ENCODE assay signal across 8 mouse cellular contexts in genomic region chr2:121270521-121271235, GRCm38 (mm10). TPM values are rescaled to one million over a fixed set of nuclear protein-coding genes. Genes with fewer than 3 reads are reported as not detected.
DNase-seq lines count a peak whose midpoint lies in the region; ATAC-seq and TF ChIP-seq lines count a peak whose summit lies in the region.

No protein-coding gene starts in this region.

- no peaks in the 10 kb centered on the region for H3K9me3 ChIP-seq in heart, embryonic 14.5 days (ENCODE audit: control insufficient read depth, low read length)
- H3K9me3 ChIP-seq in G1E (replicated peaks), result no peaks in the 10 kb centered on the region
- H3K9me3 ChIP-seq in forebrain, embryonic 11.5 days (ENCODE audit: control insufficient read depth, low read length), result no peaks in the 10 kb centered on the region
- no peaks in the 10 kb centered on the region for H3K9me3 ChIP-seq in liver, embryonic 12.5 days (replicated peaks)
- no peaks in the 10 kb centered on the region for H3K9me3 ChIP-seq in stomach, postnatal 0 days (ENCODE audit: control insufficient read depth, low read length)

- H3K9ac ChIP-seq in heart, embryonic 14.5 days (ENCODE audit: low read length), result peak overlapping the region; percentile 84
- H3K9ac ChIP-seq in forebrain, embryonic 11.5 days (ENCODE audit: low read length), result peak overlapping the region; percentile 74
- H3K9ac ChIP-seq in liver, embryonic 12.5 days, result peak overlapping the region; percentile 84
- H3K9ac ChIP-seq in stomach, postnatal 0 days (ENCODE audit: low read length), result peak overlapping the region; percentile 74

- 1% methylated on average over 34 of the region's 35 CpGs for WGBS in heart, embryonic 14.5 days
- WGBS in forebrain, embryonic 11.5 days, result under 1% methylated on average over 34 of the region's 35 CpGs
- 2% methylated on average over 35 of the region's 35 CpGs for WGBS in liver, embryonic 12.5 days (ENCODE audit: insufficient replicate concordance)
- under 1% methylated on average over 35 of the region's 35 CpGs for WGBS in stomach, postnatal 0 days

- peaks cover 2 to 8% of the 10 kb centered on the region in 2 experiments; a peak in 2 of 4 replicates for H3K4me1 ChIP-seq in heart, embryonic 14.5 days (ENCODE audit: control insufficient read depth in 2 of 2, insufficient read depth in 2 of 2, low read length in 2 of 2)
- peaks cover 27% of the 10 kb centered on the region for H3K4me1 ChIP-seq in G1E (ENCODE audit: insufficient read depth, low read depth, low read length)
- H3K4me1 ChIP-seq in forebrain, embryonic 11.5 days (replicated peaks; ENCODE audit: control insufficient read depth, insufficient read depth, low read length), result peaks cover 7% of the 10 kb centered on the region
- H3K4me1 ChIP-seq in liver, embryonic 12.5 days, result peaks cover 18% of the 10 kb centered on the region
- H3K4me1 ChIP-seq in stomach, postnatal 0 days (replicated peaks; ENCODE audit: control insufficient read depth, insufficient read depth), result no peaks in the 10 kb centered on the region

- DNase-seq in heart, adult 11 months, result no peak
- DNase-seq in G1E (ENCODE audit: low spot score), result peak; percentile 40
- DNase-seq in forebrain, embryonic 11.5 days (ENCODE audit: low spot score), result peak; percentile 87
- DNase-seq in stomach, postnatal 0 days (ENCODE audit: low spot score), result no peak
- DNase-seq in layer of hippocampus, adult 9-11 months, result no peak
- DNase-seq in adrenal gland, adult 2 months, result no peak

- H3K27ac ChIP-seq in heart, embryonic 14.5 days (replicated peaks in 1 of 2; ENCODE audit: control insufficient read depth in 1 of 2, insufficient read depth in 1 of 2, low read depth in 2 of 2, low read length in 2 of 2), result peak overlapping the region; percentile 49 to 74; a peak in 3 of 4 replicates
- peak overlapping the region; percentile 81 for H3K27ac ChIP-seq in forebrain, embryonic 11.5 days (ENCODE audit: low read depth, low read length)
- peak overlapping the region; percentile 61 for H3K27ac ChIP-seq in liver, embryonic 12.5 days
- H3K27ac ChIP-seq in stomach, postnatal 0 days (replicated peaks), result 0 out of 2 replicates have a peak overlapping the region, but pooled peaks have one; percentile 35

- peak overlapping the region; percentile 89 to 95 for H3K4me3 ChIP-seq in heart, embryonic 14.5 days (ENCODE audit: control insufficient read depth in 1 of 2, insufficient read depth in 1 of 2, low read depth in 1 of 2, low read length in 2 of 2)
- peak overlapping the region; percentile 91 for H3K4me3 ChIP-seq in G1E (ENCODE audit: low read depth, low read length)
- peak overlapping the region; percentile 65 for H3K4me3 ChIP-seq in forebrain, embryonic 11.5 days (ENCODE audit: low read depth, low read length)
- H3K4me3 ChIP-seq in liver, embryonic 12.5 days, result peak overlapping the region; percentile 94
- peak overlapping the region; percentile 96 for H3K4me3 ChIP-seq in stomach, postnatal 0 days (ENCODE audit: low read depth, low read length)

- ATAC-seq in heart, embryonic 14.5 days (ENCODE audit: insufficient number of reproducible peaks, insufficient read depth, low FRiP score, low read depth), result peak; percentile 51; the same call in 1 of the 2 replicates
- no peak for ATAC-seq in G1E (ENCODE audit: extremely low read depth, insufficient number of reproducible peaks, low FRiP score, poor library complexity, severe bottlenecking)
- ATAC-seq in forebrain, embryonic 11.5 days (replicated peaks; ENCODE audit: low FRiP score), result peak; percentile 88
- ATAC-seq in liver, embryonic 12.5 days, result peak; percentile 64
- ATAC-seq in stomach, postnatal 0 days (ENCODE audit: low FRiP score, low TSS enrichment), result peak; percentile 75

- H3K4me2 ChIP-seq in heart, embryonic 14.5 days (ENCODE audit: low read length), result peak overlapping the region; percentile 76
- peak overlapping the region; percentile 73 for H3K4me2 ChIP-seq in forebrain, embryonic 11.5 days (ENCODE audit: low read depth, low read length, severe bottlenecking)
- peak overlapping the region; percentile 82 for H3K4me2 ChIP-seq in liver, embryonic 12.5 days
- peak overlapping the region; percentile 75 for H3K4me2 ChIP-seq in stomach, postnatal 0 days (replicated peaks; ENCODE audit: low read depth)

- no peaks in the 10 kb centered on the region for H3K27me3 ChIP-seq in heart, embryonic 14.5 days (ENCODE audit: control insufficient read depth, insufficient read depth, low read length)
- H3K27me3 ChIP-seq in G1E (ENCODE audit: insufficient read depth, low read length), result no peaks in the 10 kb centered on the region
- H3K27me3 ChIP-seq in forebrain, embryonic 11.5 days (ENCODE audit: control insufficient read depth, insufficient read depth, low read length), result no peaks in the 10 kb centered on the region
- H3K27me3 ChIP-seq in liver, embryonic 12.5 days (replicated peaks), result no peaks in the 10 kb centered on the region
- H3K27me3 ChIP-seq in stomach, postnatal 0 days (ENCODE audit: control insufficient read depth, insufficient read depth, low read length), result no peaks in the 10 kb centered on the region

- TF ChIP-seq EP300 in stomach, postnatal 0 days (optimal IDR thresholded peaks at IDR 0.05), result no peak

- no peak for TF ChIP-seq CTCF in G1E (IDR thresholded peaks at IDR 0.05; ENCODE audit: low read depth, low read length)
- no peak for TF ChIP-seq CTCF in stomach, postnatal 0 days (IDR thresholded peaks at IDR 0.05; ENCODE audit: low read depth)

- H3K36me3 ChIP-seq in heart, embryonic 14.5 days (ENCODE audit: control insufficient read depth, insufficient read depth, low read length), result peaks cover 36% of the 10 kb centered on the region
- H3K36me3 ChIP-seq in G1E (replicated peaks), result peaks cover 32% of the 10 kb centered on the region
- H3K36me3 ChIP-seq in forebrain, embryonic 11.5 days (ENCODE audit: control insufficient read depth, insufficient read depth, low read length), result peaks cover 6% of the 10 kb centered on the region; the same call in 1 of the 2 replicates
- H3K36me3 ChIP-seq in liver, embryonic 12.5 days, result peaks cover 10% of the 10 kb centered on the region; the same call in 1 of the 2 replicates
- no peaks in the 10 kb centered on the region; the same call in 1 of the 2 replicates for H3K36me3 ChIP-seq in stomach, postnatal 0 days (ENCODE audit: control insufficient read depth, insufficient read depth, low read length)

RNA-seq across cellular contexts. Expression of gene Trp53bp1, which starts 0.5 kb away (rescaled TPM):
- polyA plus RNA-seq in heart, embryonic 14.5 days (2014; fragmentation: Nextera tagmentation; extraction: Ambion mirVana), result 44.1 and 47.5 TPM in 2 replicates
- total RNA-seq in G1E (2014; fragmentation: Nextera tagmentation), result 41.1 and 44.1 TPM in 2 replicates
- total RNA-seq in G1E (2017), result 20.1 and 21.6 TPM in 2 replicates
- polyA plus RNA-seq in G1E (2012), result 16.2 and 25.9 TPM in 2 replicates
- 152 and 169 TPM in 2 replicates for polyA plus RNA-seq in forebrain, embryonic 11.5 days (2014; fragmentation: Nextera tagmentation; extraction: Ambion mirVana)
- 22.2 and 23.3 TPM in 2 replicates for polyA plus RNA-seq in liver, embryonic 12.5 days (2016; fragmentation: Nextera tagmentation; extraction: Ambion mirVana)
- polyA plus RNA-seq in stomach, postnatal 0 days (2015; fragmentation: Nextera tagmentation; extraction: Ambion mirVana), result 9.6 and 10.6 TPM in 2 replicates
- total RNA-seq in adrenal gland, adult 2 months (2021), result 10 to 100 TPM; 52.2 to 67.9 TPM
- polyA plus RNA-seq in adrenal gland, adult 2 months (2012; rRNA removed), result 25.1 and 33.4 TPM in 2 replicates

RNA-seq across cellular contexts. Expression of gene Map1a, which starts 18.7 kb away (rescaled TPM):
- polyA plus RNA-seq in heart, embryonic 14.5 days (2014; fragmentation: Nextera tagmentation; extraction: Ambion mirVana), result 7.3 and 7.7 TPM in 2 replicates
- total RNA-seq in G1E (2014; fragmentation: Nextera tagmentation), result 2.5 and 3.3 TPM in 2 replicates
- 0.66 and 2.2 TPM in 2 replicates for total RNA-seq in G1E (2017)
- polyA plus RNA-seq in G1E (2012), result 7.0 and 7.4 TPM in 2 replicates
- 16.2 and 18.1 TPM in 2 replicates for polyA plus RNA-seq in forebrain, embryonic 11.5 days (2014; fragmentation: Nextera tagmentation; extraction: Ambion mirVana)
- polyA plus RNA-seq in liver, embryonic 12.5 days (2016; fragmentation: Nextera tagmentation; extraction: Ambion mirVana), result 0.25 and 0.29 TPM in 2 replicates
- 1.3 and 2.1 TPM in 2 replicates for polyA plus RNA-seq in stomach, postnatal 0 days (2015; fragmentation: Nextera tagmentation; extraction: Ambion mirVana)
- total RNA-seq in adrenal gland, adult 2 months (2021), result 10 to 100 TPM in 1 of 2 experiments, 1 to 10 TPM in 1; 5.1 to 12.1 TPM
- 2.4 and 4.2 TPM in 2 replicates for polyA plus RNA-seq in adrenal gland, adult 2 months (2012; rRNA removed)

Comparison
In these comparisons a context has a peak if more than half of its experiments do, and no peak if none do; other contexts are left out.
1. DNase-seq: peak in G1E (single experiment) and forebrain, embryonic 11.5 days (single experiment); none in heart, adult 11 months (single experiment), stomach, postnatal 0 days (single experiment), layer of hippocampus, adult 9-11 months (single experiment) and adrenal gland, adult 2 months (single experiment).
2. Peak in every context shown above with its lines, with median percentiles within 50 percentile points of each other: H3K27ac ChIP-seq, H3K4me2 ChIP-seq, H3K4me3 ChIP-seq and H3K9ac ChIP-seq.